Mouse (Mus musculus) left cerebral cortex, adult 18-20 months (tissue): ENCODE results near the gene Lamp5. TPM values are rescaled to one million over a fixed set of nuclear protein-coding genes. Genes with fewer than 3 reads are reported as not detected.

ENCODE experiments used
- DNase-seq, 2 experiments: peaks; one replicate each; pipeline ENCODE4 v3.0.0; 2021 to 2022; ENCODE audit warnings: low spot score in 2 of 2, mixed read lengths in 1 of 2
- long read RNA-seq, 2 experiments: library from polyadenylated mRNA; stranded (forward); transcript quantifications; one replicate each; pipeline ENCODE4 v2.0.0; 2021
- total RNA-seq, 2 experiments: library from RNA; stranded (reverse); gene quantifications; 2 replicates each; pipeline ENCODE4 v1.2.3; 2021

Gene Lamp5
- total RNA-seq = 100 to 1,000 TPM; 232 to 299 TPM
- long read RNA-seq, experiment 1, transcript Lamp5-202 (4 exons, 1,384 nt) = minor isoform, 14 of 270 reads
- long read RNA-seq, experiment 1, transcript Lamp5-201 (6 exons, 1,955 nt) = major isoform, 210 of 270 reads
- long read RNA-seq, experiment 1, partial matches to known transcripts = 26 of 270 reads
- long read RNA-seq, experiment 1, other reads (novel, unspliced or antisense) = 20 of 270 reads
- long read RNA-seq, experiment 2, transcript Lamp5-201 (6 exons, 1,955 nt) = major isoform, 214 of 279 reads
- long read RNA-seq, experiment 2, transcript Lamp5-202 (4 exons, 1,384 nt) = minor isoform, 15 of 279 reads
- long read RNA-seq, experiment 2, partial matches to known transcripts = 31 of 279 reads
- long read RNA-seq, experiment 2, other reads (novel, unspliced or antisense) = 19 of 279 reads

GRCm38 (mm10) chr2:136051688-136052289, at the start of gene Lamp5:
Lamp5 (plus strand) TSS chr2:136052239.
- no peak for DNase-seq

GRCm38 (mm10) chr2:136003836-136004235, 48.2 kb upstream of the Lamp5 start:
- DNase-seq = no peak

DNA sequence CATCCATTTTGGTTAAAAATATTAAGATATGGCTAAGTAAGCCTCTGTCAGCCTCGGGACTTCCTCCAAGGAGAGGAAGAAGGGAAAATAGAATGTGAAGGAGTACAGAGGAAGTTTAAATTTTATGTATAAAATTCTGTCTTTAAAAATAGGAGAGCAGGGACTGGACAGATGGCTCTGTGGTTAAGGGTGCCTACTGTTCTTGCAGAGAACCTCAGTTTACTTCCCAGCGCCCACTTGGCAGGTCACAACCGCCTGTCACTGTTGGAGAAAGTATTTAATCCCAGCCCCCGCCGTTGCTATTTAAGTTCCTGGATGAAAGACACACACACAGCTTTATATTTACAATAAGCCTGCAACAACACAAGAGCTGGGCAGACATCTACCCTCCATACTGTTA, 45.8 kb upstream of the Lamp5 start:
- DNase-seq = peak in 1 of 2 experiments; percentile 58

- peak in 1 of 2 experiments; percentile 52 for DNase-seq
Measured at GRCm38 (mm10) chr2:136012759-136013158, 39.3 kb upstream of the Lamp5 start.

GRCm38 (mm10) chr2:136048464-136048863, 3.6 kb upstream of the Lamp5 start:
- no peak for DNase-seq

DNA sequence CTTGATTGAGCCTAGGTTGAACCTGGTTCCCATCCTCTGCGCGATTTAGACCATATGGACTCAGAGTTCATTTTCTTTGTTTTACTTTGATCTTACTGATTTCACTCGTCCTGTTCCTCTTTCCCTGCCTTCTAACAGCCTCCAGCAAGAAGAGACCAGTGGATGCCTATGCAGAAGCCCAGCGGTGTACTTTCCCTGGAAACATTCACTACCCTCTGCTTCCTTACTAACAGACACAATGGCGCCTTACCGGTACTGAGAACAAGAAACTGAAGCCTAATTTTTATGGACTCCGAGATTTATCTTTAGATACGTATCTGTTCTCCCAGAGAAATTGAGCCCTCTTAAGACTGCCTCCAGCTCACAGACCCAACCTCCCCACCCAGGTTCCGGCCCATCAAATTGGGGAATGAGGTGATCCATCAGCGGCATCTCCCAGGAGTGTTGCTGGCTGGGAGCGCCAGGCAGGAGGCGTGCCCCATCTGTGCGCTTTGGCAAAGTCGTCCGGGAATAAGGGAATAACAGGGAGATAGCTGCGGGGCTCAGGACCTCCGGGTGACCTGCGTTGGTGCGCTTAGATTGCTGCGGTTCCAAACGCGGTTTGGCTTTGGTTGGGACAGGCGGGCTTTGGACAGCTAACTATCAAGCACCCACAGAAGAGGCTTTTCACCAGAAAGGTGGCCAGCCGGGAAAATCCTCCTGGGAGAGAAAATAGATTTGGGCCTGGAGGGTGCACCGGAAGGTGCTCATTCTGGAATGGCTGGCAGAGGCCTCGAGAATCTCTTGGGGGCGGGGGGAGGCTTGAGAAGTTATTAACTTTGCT, 1.0 kb upstream of the Lamp5 start:
- DNase-seq = peak in 1 of 2 experiments; percentile 45

DNA sequence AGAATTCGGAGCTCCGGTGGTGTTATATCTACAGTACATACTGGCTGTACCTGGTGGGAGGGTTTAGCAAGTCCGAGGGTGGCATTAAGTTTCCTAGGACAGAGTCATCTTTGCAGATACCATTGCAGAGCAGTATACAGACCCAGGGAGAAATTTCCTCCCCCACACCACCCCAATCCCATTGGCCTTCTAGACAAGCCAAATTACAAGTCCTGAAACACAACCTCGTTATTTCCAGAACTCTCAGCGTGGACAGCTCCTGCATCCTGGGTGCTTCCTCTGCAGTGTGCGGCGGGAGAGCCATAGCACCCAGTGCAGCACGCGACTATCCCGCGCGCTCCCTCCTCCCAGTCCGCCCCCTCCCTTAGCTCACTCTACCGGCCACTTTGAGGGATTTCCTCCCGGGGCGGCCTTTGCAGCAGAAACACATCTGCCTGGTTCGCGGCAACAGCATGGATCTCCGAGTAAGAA, 5.9 kb downstream of the Lamp5 start:
- peak; percentile 45 to 64 for DNase-seq

- DNase-seq = no peak
Measured at GRCm38 (mm10) chr2:136058398-136058797, 6.4 kb downstream of the Lamp5 start.

- no peak for DNase-seq
Measured at GRCm38 (mm10) chr2:136059029-136059669, 7.1 kb downstream of the Lamp5 start.

DNA sequence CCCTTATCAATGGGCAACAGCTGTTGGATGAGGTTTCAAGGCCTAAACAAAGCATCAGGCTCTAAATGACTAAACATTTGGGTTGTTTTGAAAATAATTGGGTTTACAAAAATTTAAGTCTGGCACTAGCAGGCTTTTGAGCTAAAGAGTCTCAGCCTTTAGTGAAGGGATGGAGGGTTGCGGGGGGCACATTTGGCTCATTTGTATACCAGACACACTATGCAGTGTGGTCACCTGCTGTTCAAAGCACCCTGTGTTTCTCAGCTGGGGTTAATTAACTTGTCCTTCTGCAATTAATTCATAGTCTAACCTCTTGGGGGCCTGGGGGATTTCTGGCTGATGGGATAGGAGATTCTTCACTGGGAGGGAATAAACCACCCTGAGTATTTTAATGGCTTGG, 12.3 kb downstream of the Lamp5 start:
- no peak for DNase-seq

- no peak for DNase-seq
Measured at GRCm38 (mm10) chr2:136095978-136096377, 43.9 kb downstream of the Lamp5 start.

DNA sequence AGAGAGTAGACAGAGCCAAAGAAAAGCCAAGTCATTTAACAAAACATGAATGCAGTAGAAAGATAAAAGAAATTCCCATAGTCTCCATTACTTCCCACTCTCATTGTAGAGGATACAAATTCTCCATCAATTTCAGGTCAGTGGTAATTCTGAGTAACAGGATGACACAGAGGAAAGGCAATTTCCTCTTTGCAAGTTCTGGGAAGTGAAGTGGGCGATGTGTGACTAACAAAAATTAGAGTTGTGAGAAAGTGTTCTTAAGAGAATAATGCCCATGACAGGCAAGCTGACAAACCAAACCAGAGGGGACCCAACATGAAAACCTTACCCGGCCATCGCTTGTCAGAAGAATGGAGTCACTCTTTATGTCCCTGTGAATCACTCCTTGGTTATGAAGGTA, 45.1 kb downstream of the Lamp5 start:
- no peak for DNase-seq

GRCm38 (mm10) chr2:136107597-136107996, 55.6 kb downstream of the Lamp5 start:
- DNase-seq = no peak

DNA sequence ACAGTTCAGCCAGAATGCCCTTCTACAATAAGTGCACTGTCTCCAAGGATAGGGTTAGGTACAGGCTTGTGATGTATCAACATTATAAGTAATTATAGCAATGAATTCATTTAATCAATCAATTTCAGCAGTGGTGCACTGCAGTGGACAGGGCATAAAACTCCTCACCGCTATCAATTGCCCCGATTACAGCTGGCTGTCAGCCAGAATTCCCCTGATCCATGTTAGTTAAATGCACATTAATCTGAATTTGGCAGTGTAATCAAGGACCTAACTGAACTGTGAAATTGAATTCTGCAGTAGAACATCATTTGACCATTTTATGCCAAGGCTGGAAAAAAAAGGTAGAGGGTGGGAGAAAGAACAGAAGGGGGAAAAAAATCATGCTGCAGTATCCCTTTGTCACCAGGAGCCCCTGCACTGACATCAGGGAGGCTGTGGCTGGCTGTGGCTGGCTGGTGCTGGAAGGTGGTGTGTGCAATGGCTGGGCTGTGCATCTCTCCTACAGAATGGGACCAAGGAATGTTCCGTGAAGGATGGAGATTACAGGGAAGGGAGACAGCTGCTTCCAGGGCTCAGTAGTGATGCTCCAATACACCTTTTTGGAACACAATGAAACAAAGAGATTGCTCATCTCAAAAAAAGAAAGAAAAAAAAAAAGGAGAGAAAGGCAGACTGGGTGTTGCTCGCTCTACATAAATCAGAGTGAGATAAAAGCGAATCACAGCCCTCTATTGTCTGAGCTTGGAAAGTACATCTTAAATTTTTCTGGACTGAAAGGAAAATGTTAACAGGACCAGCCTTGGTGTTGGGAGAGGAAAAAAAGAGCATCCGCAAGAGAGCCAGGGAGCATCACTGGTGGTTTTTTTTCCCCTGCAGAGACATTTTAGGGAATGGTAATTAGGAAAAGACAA, 56.3 kb downstream of the Lamp5 start:
- peak in 1 of 2 experiments; percentile 38 for DNase-seq

DNA sequence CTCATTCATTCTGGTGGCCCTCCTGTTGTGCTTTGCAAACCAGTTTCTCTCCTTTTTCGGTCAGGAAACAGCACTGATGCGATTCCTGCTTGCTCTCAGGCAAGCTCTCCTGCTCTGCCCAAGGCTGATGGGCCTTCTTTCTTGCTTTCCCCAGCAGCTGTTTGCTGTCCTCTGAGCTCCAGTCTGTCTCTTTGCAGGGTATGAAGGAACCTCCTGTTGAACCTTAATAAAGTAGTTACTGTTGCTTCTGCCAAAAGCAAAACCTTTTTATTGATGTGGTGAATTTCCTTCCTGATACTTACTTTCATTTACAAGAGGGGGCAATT, 57.0 kb downstream of the Lamp5 start:
- no peak for DNase-seq

GRCm38 (mm10) chr2:136113374-136113773, 61.3 kb downstream of the Lamp5 start:
- no peak for DNase-seq

GRCm38 (mm10) chr2:136118006-136118405, 66.0 kb downstream of the Lamp5 start:
- DNase-seq = no peak
